Mouse (Mus musculus) layer of hippocampus, adult 9-10 months (tissue): ENCODE data around the gene Lmf1.

ENCODE experiments used
- DNase-seq: peaks from one replicate; pipeline ENCODE4 v3.0.0; 2022; ENCODE audit warnings: low spot score

The Lmf1 gene

GRCm38 (mm10) chr17:25709994-25710393 is 131.1 kb downstream of the Lmf1 start:
- no peak for DNase-seq

GRCm38 (mm10) chr17:25711136-25711535 is 132.3 kb downstream of the Lmf1 start:
- DNase-seq, result no peak
